In the genomic region with DNA sequence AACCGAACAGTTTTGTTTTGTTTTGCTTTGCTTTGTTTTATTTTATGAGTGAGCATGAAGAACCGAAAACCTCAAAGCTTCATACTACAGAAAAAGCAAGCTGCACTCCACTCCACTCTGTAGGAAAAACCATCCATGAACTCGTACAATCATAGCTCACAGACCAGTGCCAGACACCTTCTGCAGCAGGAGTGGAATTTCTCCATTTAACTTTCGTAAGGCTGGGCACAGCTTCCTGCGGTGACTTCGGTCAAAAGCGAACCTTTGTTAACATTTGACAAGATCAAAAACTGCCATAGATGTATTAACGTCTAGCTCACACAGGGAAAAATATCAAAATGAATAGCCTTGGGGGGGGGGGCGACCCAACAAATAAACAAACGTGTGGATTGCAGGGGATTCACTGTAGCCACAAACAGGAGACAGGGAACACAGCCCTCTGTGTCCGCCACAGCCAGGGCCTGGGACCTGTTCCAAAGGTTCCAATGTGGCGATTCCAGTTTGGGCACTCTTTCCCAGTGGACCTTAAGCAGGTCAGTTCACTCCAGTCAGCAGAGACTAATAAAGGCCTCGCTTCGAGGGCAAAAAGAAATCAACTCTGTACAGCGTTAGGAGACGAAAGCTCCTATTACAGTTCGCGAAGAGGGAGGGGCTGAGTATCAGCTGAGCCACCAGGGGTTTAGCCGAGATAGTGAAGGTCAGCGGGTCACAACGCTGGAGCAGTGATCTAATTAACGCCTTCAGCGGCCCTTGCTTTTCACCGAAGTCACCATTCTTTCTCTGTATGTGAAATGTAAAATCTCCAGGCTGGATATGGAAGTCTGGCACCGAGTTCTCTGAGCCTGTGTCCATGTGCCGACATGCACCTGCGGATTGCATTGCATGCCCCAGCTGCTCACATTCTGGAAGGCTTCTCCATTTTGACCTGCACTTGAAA, we compare ENCODE assay signal across 8 mouse cellular contexts.
DNase-seq lines count a peak whose midpoint lies in the region; ATAC-seq and TF ChIP-seq lines count a peak whose summit lies in the region.

No protein-coding gene starts in this region.

- intact Hi-C loops in heart, postnatal 25 days (cut with DNase I): no loop called here

- no peak overlapping the region for H3K4me3 ChIP-seq in embryonic facial prominence, embryonic 12.5 days
- H3K4me3 ChIP-seq in heart, embryonic 15.5 days: peak overlapping the region; percentile 13; the same call in 1 of the 2 replicates
- no peak overlapping the region for H3K4me3 ChIP-seq in kidney, postnatal 0 days (replicated peaks; ENCODE audit: low read depth, low read length)
- 0 out of 2 replicates have a peak overlapping the region, but pooled peaks have one; percentile 4 for H3K4me3 ChIP-seq in lung, embryonic 16.5 days (ENCODE audit: low read length)

- 0 out of 2 replicates have a peak, but pooled peaks have one; percentile 64 for ATAC-seq in embryonic facial prominence, embryonic 12.5 days (ENCODE audit: insufficient number of reproducible peaks, insufficient read depth, low FRiP score, low TSS enrichment)
- peak; percentile 83 for ATAC-seq in heart, embryonic 15.5 days (replicated peaks; ENCODE audit: insufficient number of reproducible peaks, insufficient read depth, low FRiP score, low read depth)
- peak; percentile 66; the same call in 1 of the 2 replicates for ATAC-seq in kidney, postnatal 0 days (replicated peaks; ENCODE audit: low FRiP score, low read depth)
- peak; percentile 88 for ATAC-seq in lung, embryonic 16.5 days (ENCODE audit: low read depth)

- H3K9me3 ChIP-seq in embryonic facial prominence, embryonic 12.5 days: no peaks in the 10 kb centered on the region
- H3K9me3 ChIP-seq in heart, embryonic 15.5 days (replicated peaks): no peaks in the 10 kb centered on the region
- no peaks in the 10 kb centered on the region for H3K9me3 ChIP-seq in kidney, postnatal 0 days (replicated peaks; ENCODE audit: low read length)
- H3K9me3 ChIP-seq in lung, embryonic 16.5 days (ENCODE audit: control insufficient read depth, low read length): no peaks in the 10 kb centered on the region

- 11% methylated on average over 27 of the region's 27 CpGs for WGBS in embryonic facial prominence, embryonic 12.5 days
- 12% methylated on average over 27 of the region's 27 CpGs for WGBS in heart, embryonic 15.5 days
- 24% methylated on average over 27 of the region's 27 CpGs for WGBS in kidney, postnatal 0 days
- 9% methylated on average over 27 of the region's 27 CpGs for WGBS in lung, embryonic 16.5 days

- peak overlapping the region; percentile 57; the same call in 1 of the 2 replicates for H3K27ac ChIP-seq in embryonic facial prominence, embryonic 12.5 days
- peak overlapping the region; percentile 78 for H3K27ac ChIP-seq in heart, embryonic 15.5 days
- peak overlapping the region; percentile 78 for H3K27ac ChIP-seq in kidney, postnatal 0 days
- peak overlapping the region; percentile 86 for H3K27ac ChIP-seq in lung, embryonic 16.5 days (ENCODE audit: low read length)

- H3K36me3 ChIP-seq in embryonic facial prominence, embryonic 12.5 days: no peaks in the 10 kb centered on the region
- H3K36me3 ChIP-seq in heart, embryonic 15.5 days: no peaks in the 10 kb centered on the region
- no peaks in the 10 kb centered on the region for H3K36me3 ChIP-seq in kidney, postnatal 0 days (ENCODE audit: insufficient read depth, low read length)
- H3K36me3 ChIP-seq in lung, embryonic 16.5 days (ENCODE audit: control insufficient read depth, insufficient read depth, low read length): no peaks in the 10 kb centered on the region

- H3K9ac ChIP-seq in embryonic facial prominence, embryonic 12.5 days: no peak overlapping the region
- no peak overlapping the region for H3K9ac ChIP-seq in heart, embryonic 15.5 days
- H3K9ac ChIP-seq in kidney, postnatal 0 days (ENCODE audit: low read depth, low read length): no peak overlapping the region
- peak overlapping the region; percentile 42; the same call in 1 of the 2 replicates for H3K9ac ChIP-seq in lung, embryonic 16.5 days (ENCODE audit: low read length)

- peaks cover 23% of the 10 kb centered on the region for H3K4me1 ChIP-seq in embryonic facial prominence, embryonic 12.5 days
- peaks cover 17% of the 10 kb centered on the region for H3K4me1 ChIP-seq in heart, embryonic 15.5 days (replicated peaks)
- H3K4me1 ChIP-seq in kidney, postnatal 0 days (replicated peaks; ENCODE audit: insufficient read depth, low read length): peaks cover 15% of the 10 kb centered on the region
- peaks cover 21% of the 10 kb centered on the region for H3K4me1 ChIP-seq in lung, embryonic 16.5 days (replicated peaks; ENCODE audit: control insufficient read depth, insufficient read depth, low read length)

- peak; percentile 95 for DNase-seq in heart, adult 11 months
- DNase-seq in heart, postnatal 25 days (ENCODE audit: low spot score): no peak
- DNase-seq in kidney, postnatal 0 days (ENCODE audit: low spot score): peak; percentile 59
- peak; percentile 73 for DNase-seq in retina, embryonic 14.5 days (ENCODE audit: low spot score)
- no peak for DNase-seq in right cerebral cortex, postnatal 36 days (ENCODE audit: low spot score in 2 of 2)

- no peaks in the 10 kb centered on the region for H3K27me3 ChIP-seq in embryonic facial prominence, embryonic 12.5 days
- H3K27me3 ChIP-seq in heart, embryonic 15.5 days: no peaks in the 10 kb centered on the region
- no peaks in the 10 kb centered on the region for H3K27me3 ChIP-seq in kidney, postnatal 0 days (ENCODE audit: insufficient read depth, low read length)
- H3K27me3 ChIP-seq in lung, embryonic 16.5 days (ENCODE audit: control insufficient read depth, insufficient read depth, low read depth, low read length): no peaks in the 10 kb centered on the region

- TF ChIP-seq CTCF in kidney, postnatal 0 days (IDR thresholded peaks at IDR 0.05; ENCODE audit: low read depth): no peak

- peak overlapping the region; percentile 38 for H3K4me2 ChIP-seq in embryonic facial prominence, embryonic 12.5 days (replicated peaks)
- H3K4me2 ChIP-seq in heart, embryonic 15.5 days: peak overlapping the region; percentile 47
- H3K4me2 ChIP-seq in kidney, postnatal 0 days (ENCODE audit: low read length): peak overlapping the region; percentile 34
- peak overlapping the region; percentile 26 for H3K4me2 ChIP-seq in lung, embryonic 16.5 days (ENCODE audit: low read depth, low read length)

Comparison
In these comparisons a context has a peak if more than half of its experiments do, and no peak if none do; other contexts are left out.
1. DNase-seq: peak in heart, adult 11 months (single experiment), kidney, postnatal 0 days (single experiment) and retina, embryonic 14.5 days (single experiment); none in heart, postnatal 25 days (single experiment) and right cerebral cortex, postnatal 36 days (0 of 2).
2. H3K4me3 ChIP-seq: peak in heart, embryonic 15.5 days (single experiment) and lung, embryonic 16.5 days (single experiment); none in embryonic facial prominence, embryonic 12.5 days (single experiment) and kidney, postnatal 0 days (single experiment).
3. Peak in every context shown above with its lines, with median percentiles within 50 percentile points of each other: ATAC-seq, H3K27ac ChIP-seq and H3K4me2 ChIP-seq.